Mouse (Mus musculus) thymus, adult 2 months (tissue): ENCODE results near the gene Zfp62.

ENCODE experiments used
- CTCF ChIP-seq: fragments of 200-500 bp; IDR thresholded peaks from 2 replicates; pipeline ENCODE4 v1.5.1; 2012; ENCODE audit warnings: mild to moderate bottlenecking, control low read depth, low read length, moderate library complexity, borderline replicate concordance; ENCODE audit not compliant: control insufficient read depth, poor library complexity, insufficient read depth; ENCODE audit errors: extremely low read depth
- POLR2A ChIP-seq: fragments of 200-500 bp; IDR thresholded peaks from 2 replicates; pipeline ENCODE4 v1.6.1; 2012; ENCODE audit warnings: mild to moderate bottlenecking, low read length, control low read depth, moderate library complexity; ENCODE audit not compliant: control insufficient read depth, poor library complexity, insufficient read depth; ENCODE audit errors: extremely low read depth

- TF ChIP-seq POLR2A (no peak), CTCF (no peak)
Measured at GRCm38 (mm10) chr11:49248974-49249700, 46.0 kb downstream of the Zfp62 start.
